Mouse (Mus musculus): Measurements from ENCODE around the gene Hnf1b. TPM values are rescaled to one million over a fixed set of nuclear protein-coding genes. Genes with fewer than 3 reads are reported as not detected.

Gene Hnf1b
- polyA plus RNA-seq (2015; fragmentation: Nextera tagmentation; extraction: Ambion mirVana) = 0.12 TPM in 1 of 2 replicates, not detected in the other

DNA sequence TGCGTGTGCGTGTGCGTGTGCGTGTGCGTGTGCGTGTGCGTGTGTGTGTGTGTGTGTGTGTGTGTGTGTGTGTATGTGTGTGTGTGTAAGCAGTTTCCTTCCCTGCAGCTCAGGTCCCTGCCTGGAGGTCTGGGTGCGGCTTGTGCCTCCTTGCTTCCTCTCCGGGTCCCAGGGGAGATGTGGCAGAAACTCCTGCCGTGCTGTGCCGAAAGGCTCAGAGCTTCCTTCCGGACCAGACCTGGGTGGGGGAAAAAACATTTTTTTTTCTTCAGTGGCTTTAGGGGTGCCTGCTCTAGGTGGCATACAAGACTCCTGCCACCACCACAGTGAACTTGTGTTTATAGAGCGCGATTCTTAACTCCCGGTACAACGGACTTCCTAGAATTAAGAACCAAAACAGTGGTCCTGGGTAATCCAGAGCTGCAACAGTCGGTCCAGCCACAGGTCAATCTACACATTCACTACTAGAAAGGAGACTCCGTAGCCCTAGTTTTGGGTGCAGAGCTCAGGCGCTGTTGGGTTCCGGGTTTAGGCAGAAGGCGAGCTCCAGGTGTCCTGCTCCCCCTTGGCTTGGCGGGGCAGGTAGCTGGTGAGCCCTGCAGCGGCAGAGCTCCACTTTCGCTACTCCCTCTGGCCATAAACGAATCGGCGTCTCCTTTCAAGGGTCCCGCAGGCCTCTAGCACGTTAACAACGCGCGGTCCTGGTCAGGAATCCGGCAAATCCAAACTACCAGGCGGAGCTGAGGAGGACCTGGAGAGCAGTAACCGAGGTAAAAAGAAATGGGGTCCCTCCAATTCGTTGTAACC, at the start of gene Hnf1b:
Hnf1b (plus strand) TSS at position 535 of the 807 bp plus-strand sequence.
- ATAC-seq (ENCODE audit: insufficient number of reproducible peaks, insufficient read depth, low FRiP score, low TSS enrichment, low read depth) = no peak
- Histone ChIP-seq H3K4me3 (peak within 1 kb of the TSS; percentile 19), H3K4me2 (peak within 1 kb of the TSS; percentile 32), H3K9ac (no peak within 1 kb of the TSS), H3K27ac (no peak within 1 kb of the TSS), H3K4me1 (peaks cover 32% of the 10 kb centered on the region), H3K27me3 (peaks cover 71% of the 10 kb centered on the region), H3K9me3 (no peaks in the 10 kb centered on the region), H3K36me3 (no peaks in the 10 kb centered on the region)
- WGBS = 4% methylated on average over 33 of the region's 36 CpGs

DNA sequence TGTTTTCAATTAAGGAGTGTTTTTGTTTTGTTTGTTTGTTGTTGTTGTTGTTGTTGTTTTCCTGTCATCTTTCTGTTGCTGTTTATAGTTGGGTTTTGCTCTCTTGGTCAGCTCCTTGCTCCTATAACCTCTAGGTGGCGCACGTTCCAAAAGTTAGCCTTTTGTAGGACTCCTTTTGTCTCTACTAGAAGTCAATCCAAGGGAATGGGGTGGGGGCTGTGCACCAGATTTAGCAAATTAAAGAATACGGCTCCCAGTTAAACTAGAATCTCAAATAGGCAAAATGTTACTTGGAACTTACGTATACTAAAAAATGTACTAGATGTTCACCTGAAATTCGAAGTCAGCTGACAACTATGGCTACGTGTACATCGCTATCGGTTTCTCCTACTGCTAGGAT, 47.7 kb upstream of the Hnf1b start:
- Histone ChIP-seq H3K4me2 (no peak overlapping the region), H3K9ac (no peak overlapping the region), H3K36me3 (no peaks in the 10 kb centered on the region), H3K27ac (no peak overlapping the region), H3K4me3 (no peak overlapping the region), H3K4me1 (no peaks in the 10 kb centered on the region), H3K9me3 (no peaks in the 10 kb centered on the region), H3K27me3 (no peaks in the 10 kb centered on the region)
- 66% methylated on average over 8 of the region's 8 CpGs for WGBS
- no peak for ATAC-seq (ENCODE audit: insufficient number of reproducible peaks, insufficient read depth, low FRiP score, low TSS enrichment, low read depth)

DNA sequence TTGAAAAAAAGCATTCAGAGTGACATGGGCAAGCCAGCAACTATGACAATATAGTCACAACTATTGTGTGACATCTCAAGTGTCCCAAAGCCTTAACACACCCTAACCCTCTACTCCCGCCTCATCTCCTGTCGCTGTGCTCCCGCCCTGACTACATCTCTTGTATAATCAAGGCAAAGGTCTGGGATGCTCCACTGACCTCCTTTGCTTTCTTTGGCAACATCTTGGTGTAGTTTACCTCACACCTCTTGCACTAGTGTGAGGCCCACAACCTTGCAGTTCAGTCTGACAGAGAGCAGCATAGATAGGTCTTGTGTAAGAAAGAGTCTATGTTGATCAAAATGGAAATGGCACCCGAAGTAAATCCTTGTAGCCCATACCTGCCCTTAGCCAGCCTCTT, 47.3 kb upstream of the Hnf1b start:
- Histone ChIP-seq H3K4me1 (no peaks in the 10 kb centered on the region), H3K9me3 (no peaks in the 10 kb centered on the region), H3K4me2 (no peak overlapping the region), H3K27me3 (no peaks in the 10 kb centered on the region), H3K36me3 (no peaks in the 10 kb centered on the region), H3K9ac (no peak overlapping the region), H3K27ac (no peak overlapping the region), H3K4me3 (no peak overlapping the region)
- ATAC-seq (ENCODE audit: insufficient number of reproducible peaks, insufficient read depth, low FRiP score, low TSS enrichment, low read depth) = no peak
- WGBS = 91% methylated on average over 4 of the region's 4 CpGs

DNA sequence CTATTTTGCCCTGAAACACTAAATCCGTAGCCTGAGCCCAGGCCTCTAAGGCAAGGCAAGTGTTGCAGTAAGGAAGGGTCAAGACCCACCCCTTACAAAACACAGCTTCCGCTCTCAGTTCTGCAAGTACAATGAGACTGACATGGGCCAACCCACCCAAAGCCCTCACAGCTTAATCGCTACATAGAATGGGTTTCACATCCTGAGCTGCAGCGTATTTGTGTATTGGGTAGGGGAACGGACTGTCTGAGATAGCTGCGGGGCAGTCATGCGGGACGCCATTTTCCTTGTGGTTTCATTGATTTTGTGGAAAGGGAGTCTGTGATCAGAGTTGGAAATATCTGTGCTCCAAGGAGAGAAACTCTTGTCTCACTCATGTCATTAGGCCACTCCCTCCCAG, 39.4 kb upstream of the Hnf1b start:
- ATAC-seq (ENCODE audit: insufficient number of reproducible peaks, insufficient read depth, low FRiP score, low TSS enrichment, low read depth) = no peak
- Histone ChIP-seq H3K9me3 (no peaks in the 10 kb centered on the region), H3K9ac (no peak overlapping the region), H3K4me1 (0 out of 2 replicates have a peak, but pooled peaks cover 3% of the 10 kb centered on the region), H3K27ac (no peak overlapping the region), H3K36me3 (no peaks in the 10 kb centered on the region), H3K27me3 (no peaks in the 10 kb centered on the region), H3K4me2 (no peak overlapping the region), H3K4me3 (no peak overlapping the region)
- 83% methylated on average over 8 of the region's 8 CpGs for WGBS

DNA sequence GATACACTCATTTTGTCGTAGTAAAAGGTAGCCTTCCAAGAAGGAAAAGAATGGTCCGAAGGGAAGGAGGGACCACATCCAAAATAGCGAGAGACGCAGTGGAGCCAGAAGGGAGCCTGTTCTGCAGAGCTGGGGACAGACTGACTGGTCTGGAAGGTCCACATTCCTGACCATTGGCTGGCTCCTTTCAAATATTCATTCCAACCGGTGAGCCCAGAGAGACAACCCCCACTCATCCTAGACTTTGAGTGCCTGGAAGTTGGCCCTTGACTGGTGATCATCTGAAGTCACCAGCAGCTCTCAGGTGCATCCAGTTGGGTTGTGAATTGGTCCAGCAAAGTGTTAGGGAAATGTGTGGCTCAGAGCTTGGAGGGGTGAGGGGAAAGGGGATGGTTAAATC, 34.7 kb upstream of the Hnf1b start:
- WGBS = 74% methylated on average over 5 of the region's 5 CpGs
- no peak overlapping the region for H3K9ac ChIP-seq
- peaks cover 14% of the 10 kb centered on the region for H3K4me1 ChIP-seq
- no peak for ATAC-seq (ENCODE audit: insufficient number of reproducible peaks, insufficient read depth, low FRiP score, low TSS enrichment, low read depth)
- H3K36me3 ChIP-seq = no peaks in the 10 kb centered on the region
- H3K4me3 ChIP-seq = no peak overlapping the region
- H3K9me3 ChIP-seq = no peaks in the 10 kb centered on the region
- H3K27me3 ChIP-seq = no peaks in the 10 kb centered on the region
- no peak overlapping the region for H3K27ac ChIP-seq
- H3K4me2 ChIP-seq = no peak overlapping the region

DNA sequence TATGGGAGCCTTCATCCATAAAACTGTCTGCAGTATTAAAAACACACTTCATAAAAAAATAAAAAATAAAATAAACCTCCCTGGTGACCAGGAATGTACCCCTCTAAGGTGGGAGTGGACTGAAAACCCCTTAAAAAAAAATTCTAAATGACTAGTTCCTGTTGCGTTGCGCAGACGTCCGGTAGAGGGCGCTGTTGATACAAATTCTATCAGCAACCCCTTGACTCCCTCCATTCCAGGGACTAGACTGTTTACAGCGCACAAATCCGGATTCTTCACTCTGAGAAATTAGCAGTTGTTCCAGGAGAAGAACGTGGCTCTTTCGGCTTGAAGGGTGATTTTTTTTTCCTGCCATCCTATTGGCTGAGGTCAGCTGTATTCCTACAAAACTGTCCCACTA, 34.2 kb upstream of the Hnf1b start:
- Histone ChIP-seq H3K4me1 (peaks cover 15% of the 10 kb centered on the region), H3K9ac (no peak overlapping the region), H3K27ac (no peak overlapping the region), H3K4me2 (no peak overlapping the region), H3K9me3 (no peaks in the 10 kb centered on the region), H3K36me3 (no peaks in the 10 kb centered on the region), H3K27me3 (no peaks in the 10 kb centered on the region), H3K4me3 (no peak overlapping the region)
- 11% methylated on average over 9 of the region's 9 CpGs for WGBS
- ATAC-seq (ENCODE audit: insufficient number of reproducible peaks, insufficient read depth, low FRiP score, low TSS enrichment, low read depth) = no peak

DNA sequence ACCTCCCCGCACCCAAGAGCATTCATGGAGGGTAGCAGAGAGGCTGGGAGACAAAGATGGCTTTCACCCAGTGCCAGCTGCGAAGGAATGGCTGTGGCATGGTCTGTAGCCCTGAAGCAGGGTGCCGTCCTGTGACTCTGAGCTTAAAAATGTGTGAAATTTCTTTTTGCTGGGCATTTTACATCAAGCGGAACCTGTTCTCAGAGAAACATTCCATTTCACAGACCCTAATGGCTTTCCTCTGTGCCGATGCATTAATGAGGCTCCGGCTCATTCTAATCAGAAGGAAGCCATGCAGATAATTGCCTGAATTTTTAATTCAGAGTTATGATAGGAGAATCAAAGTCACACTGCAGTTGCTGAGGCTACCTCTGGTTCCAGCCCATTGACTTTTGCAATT, 32.8 kb upstream of the Hnf1b start:
- no peak overlapping the region for H3K27ac ChIP-seq
- no peak overlapping the region for H3K9ac ChIP-seq
- H3K4me2 ChIP-seq = no peak overlapping the region
- WGBS = 50% methylated on average over 6 of the region's 6 CpGs
- no peak overlapping the region for H3K4me3 ChIP-seq
- no peak for ATAC-seq (ENCODE audit: insufficient number of reproducible peaks, insufficient read depth, low FRiP score, low TSS enrichment, low read depth)
- H3K36me3 ChIP-seq = no peaks in the 10 kb centered on the region
- no peaks in the 10 kb centered on the region for H3K27me3 ChIP-seq
- H3K4me1 ChIP-seq = peaks cover 15% of the 10 kb centered on the region
- H3K9me3 ChIP-seq = no peaks in the 10 kb centered on the region

DNA sequence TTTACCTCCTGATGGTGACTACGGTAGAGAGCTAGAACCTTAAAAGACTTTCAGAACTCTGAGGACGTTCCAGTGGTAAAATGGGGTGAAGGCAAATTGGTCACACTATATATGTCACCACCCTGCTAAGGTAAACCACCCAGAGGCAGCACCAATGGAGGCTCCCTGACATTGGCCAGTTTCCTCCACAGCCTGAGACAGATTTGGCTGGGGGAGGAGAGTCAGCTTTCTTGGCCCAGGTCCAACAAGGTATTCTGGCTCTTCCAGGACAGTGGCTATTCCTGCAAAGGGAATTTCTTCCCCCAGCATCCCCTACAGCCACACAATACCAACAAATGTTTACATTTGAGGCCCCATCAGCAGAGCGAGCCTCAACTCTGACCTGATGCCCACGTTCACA, 31.9 kb upstream of the Hnf1b start:
- H3K9ac ChIP-seq = no peak overlapping the region
- no peaks in the 10 kb centered on the region for H3K36me3 ChIP-seq
- H3K4me3 ChIP-seq = no peak overlapping the region
- H3K4me2 ChIP-seq = no peak overlapping the region
- ATAC-seq (ENCODE audit: insufficient number of reproducible peaks, insufficient read depth, low FRiP score, low TSS enrichment, low read depth) = no peak
- H3K27ac ChIP-seq = no peak overlapping the region
- 65% methylated on average over 4 of the region's 4 CpGs for WGBS
- H3K4me1 ChIP-seq = peaks cover 15% of the 10 kb centered on the region
- no peaks in the 10 kb centered on the region for H3K9me3 ChIP-seq
- H3K27me3 ChIP-seq = no peaks in the 10 kb centered on the region

DNA sequence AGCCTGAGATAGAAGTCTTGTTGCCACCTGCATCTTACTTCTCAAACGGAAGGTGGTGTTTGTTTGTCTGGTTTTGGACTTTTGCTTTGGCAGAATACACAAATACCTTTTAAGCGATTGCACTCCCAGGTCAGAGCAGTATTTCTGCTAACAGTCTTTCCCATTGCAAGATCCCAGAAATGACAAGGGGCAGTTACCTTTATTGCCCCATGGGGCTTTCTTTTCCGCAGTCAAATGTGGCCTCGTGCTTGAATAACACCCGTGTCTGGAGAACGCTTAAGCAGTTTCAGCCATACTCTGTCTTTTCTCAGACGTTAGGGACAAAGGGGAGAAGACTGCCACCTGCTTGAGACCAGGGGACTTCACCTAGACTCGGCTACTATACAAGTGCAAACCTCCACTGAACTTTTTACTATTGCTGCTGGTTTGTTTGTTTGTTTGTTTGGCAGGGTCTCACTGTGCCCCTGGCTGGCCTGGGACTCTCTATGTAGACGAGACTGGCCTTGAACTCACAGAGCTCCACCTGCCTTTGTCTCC, 31.2 kb upstream of the Hnf1b start:
- H3K27ac ChIP-seq = no peak overlapping the region
- H3K4me1 ChIP-seq = peaks cover 15% of the 10 kb centered on the region
- no peak overlapping the region for H3K4me2 ChIP-seq
- no peak overlapping the region for H3K9ac ChIP-seq
- H3K9me3 ChIP-seq = no peaks in the 10 kb centered on the region
- H3K27me3 ChIP-seq = no peaks in the 10 kb centered on the region
- WGBS = 60% methylated on average over 9 of the region's 9 CpGs
- H3K4me3 ChIP-seq = no peak overlapping the region
- no peaks in the 10 kb centered on the region for H3K36me3 ChIP-seq
- ATAC-seq (ENCODE audit: insufficient number of reproducible peaks, insufficient read depth, low FRiP score, low TSS enrichment, low read depth) = no peak

DNA sequence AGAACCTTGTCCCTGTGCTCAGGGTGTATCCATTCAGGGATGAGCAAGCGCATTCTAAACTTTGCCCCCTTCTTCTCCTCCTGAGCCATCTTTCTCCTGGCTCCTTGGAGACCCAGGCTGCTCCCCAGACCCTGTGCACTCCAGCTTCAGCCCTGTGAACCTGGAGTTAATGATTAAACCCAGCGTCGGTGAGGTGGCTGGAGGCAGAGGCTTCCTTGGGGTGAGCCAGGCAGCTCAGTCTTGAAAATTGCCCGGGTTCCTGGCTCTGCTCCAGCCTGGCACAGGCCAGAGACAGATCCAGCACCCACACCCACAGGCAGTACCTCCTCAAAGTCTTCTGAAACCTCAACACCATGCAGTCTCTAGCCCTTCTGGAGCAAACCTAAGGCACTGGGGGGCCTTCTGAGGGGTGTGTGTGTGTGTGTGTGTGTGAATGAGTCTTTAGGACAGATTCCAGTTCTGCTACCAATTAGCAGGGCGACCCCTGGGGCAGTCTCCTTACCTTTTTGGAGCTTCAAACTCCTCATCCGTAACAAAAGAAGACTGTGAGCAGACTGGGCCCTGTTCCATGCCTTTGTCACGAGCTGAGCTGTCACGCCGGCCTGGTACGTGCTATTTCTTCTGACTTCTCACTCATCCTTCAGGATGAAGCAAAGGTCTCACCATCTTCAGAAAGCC, 29.9 kb upstream of the Hnf1b start:
- Histone ChIP-seq H3K27me3 (no peaks in the 10 kb centered on the region), H3K27ac (no peak overlapping the region), H3K4me3 (no peak overlapping the region), H3K4me2 (no peak overlapping the region), H3K9ac (no peak overlapping the region), H3K4me1 (peaks cover 15% of the 10 kb centered on the region), H3K36me3 (no peaks in the 10 kb centered on the region), H3K9me3 (no peaks in the 10 kb centered on the region)
- WGBS = 25% methylated on average over 10 of the region's 10 CpGs
- no peak for ATAC-seq (ENCODE audit: insufficient number of reproducible peaks, insufficient read depth, low FRiP score, low TSS enrichment, low read depth)

DNA sequence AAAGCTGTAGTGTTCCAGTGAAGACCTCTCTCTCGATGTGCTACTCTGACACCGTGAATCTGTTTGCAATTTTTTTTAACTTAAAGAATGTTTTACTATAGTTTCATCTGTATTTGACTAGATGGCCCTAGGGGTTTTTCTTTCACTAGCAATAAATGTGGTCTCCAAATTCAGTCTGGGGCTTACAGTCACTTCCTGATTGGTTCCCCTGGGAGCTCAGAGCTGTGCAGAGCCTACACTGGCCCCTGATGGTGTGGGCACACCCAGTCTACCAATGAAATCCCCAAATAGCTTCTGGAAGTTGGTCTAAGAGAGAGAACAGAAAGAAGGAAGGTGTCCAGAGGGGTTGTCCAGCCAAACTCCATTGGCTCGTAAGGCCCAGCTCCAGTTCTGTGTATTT, 23.7 kb upstream of the Hnf1b start:
- peaks cover 7% of the 10 kb centered on the region; the same call in 1 of the 2 replicates for H3K4me1 ChIP-seq
- H3K4me2 ChIP-seq = no peak overlapping the region
- ATAC-seq (ENCODE audit: insufficient number of reproducible peaks, insufficient read depth, low FRiP score, low TSS enrichment, low read depth) = no peak
- H3K36me3 ChIP-seq = no peaks in the 10 kb centered on the region
- no peak overlapping the region for H3K9ac ChIP-seq
- no peak overlapping the region for H3K27ac ChIP-seq
- WGBS = 54% methylated on average over 3 of the region's 3 CpGs
- H3K27me3 ChIP-seq = no peaks in the 10 kb centered on the region
- no peak overlapping the region for H3K4me3 ChIP-seq
- H3K9me3 ChIP-seq = no peaks in the 10 kb centered on the region

Data from embryonic facial prominence, embryonic 13.5 days (tissue).